Mouse (Mus musculus): ENCODE data around the gene Gtse1. TPM values are rescaled to one million over a fixed set of nuclear protein-coding genes. Genes with fewer than 3 reads are reported as not detected.
A peak's percentile ranks its signal among the peaks of the same experiment; 100 is the strongest.

Gtse1 gene
- 30.3 and 33.2 TPM in 2 replicates for polyA plus RNA-seq (2016; fragmentation: Nextera tagmentation; extraction: Ambion mirVana)

GRCm38 (mm10) chr15:85859490-85860031, at the start of gene Gtse1:
Gene Gtse1, plus strand, starts transcription at chr15:85859745.
- peak within 1 kb of the TSS; percentile 86 for H3K4me2 ChIP-seq (replicated peaks)
- H3K36me3 ChIP-seq = peaks cover 29% of the 10 kb centered on the region
- peak within 1 kb of the TSS; percentile 78 for H3K9ac ChIP-seq
- H3K4me3 ChIP-seq = peak within 1 kb of the TSS; percentile 88
- peak; percentile 98 for ATAC-seq (ENCODE audit: insufficient number of reproducible peaks, insufficient read depth, low FRiP score, low TSS enrichment)
- under 1% methylated on average over 42 of the region's 42 CpGs for WGBS
- no peaks in the 10 kb centered on the region for H3K27me3 ChIP-seq
- no peaks in the 10 kb centered on the region for H3K9me3 ChIP-seq
- H3K4me1 ChIP-seq = peaks cover 22% of the 10 kb centered on the region
- H3K27ac ChIP-seq = peak within 1 kb of the TSS; percentile 79

- Histone ChIP-seq H3K36me3 (no peaks in the 10 kb centered on the region), H3K4me2 (replicated peaks) (peak overlapping the region; percentile 88), H3K27me3 (no peaks in the 10 kb centered on the region), H3K9me3 (no peaks in the 10 kb centered on the region), H3K4me3 (peak overlapping the region; percentile 83; the same call in 1 of the 2 replicates), H3K9ac (peak overlapping the region; percentile 79; the same call in 1 of the 2 replicates), H3K4me1 (peaks cover 6% of the 10 kb centered on the region; the same call in 1 of the 2 replicates), H3K27ac (no peak overlapping the region)
- WGBS = 84% methylated on average over 5 of the region's 5 CpGs
- ATAC-seq (ENCODE audit: insufficient number of reproducible peaks, insufficient read depth, low FRiP score, low TSS enrichment) = no peak
Measured at GRCm38 (mm10) chr15:85810462-85810805, 49.1 kb upstream of the Gtse1 start.

- H3K27ac ChIP-seq = peak overlapping the region; percentile 87
- no peaks in the 10 kb centered on the region for H3K9me3 ChIP-seq
- WGBS = 4% methylated on average over 36 of the region's 36 CpGs
Measured at GRCm38 (mm10) chr15:85810806-85811521, 48.6 kb upstream of the Gtse1 start.

GRCm38 (mm10) chr15:85811535-85812277, 47.8 kb upstream of the Gtse1 start, which contains the start of gene Cdpf1:
Gene Cdpf1, minus strand, starts transcription at chr15:85811697.
- peak within 1 kb of the TSS; percentile 79 for H3K9ac ChIP-seq
- no peaks in the 10 kb centered on the region for H3K27me3 ChIP-seq
- H3K4me1 ChIP-seq = peaks cover 6% of the 10 kb centered on the region; the same call in 1 of the 2 replicates
- ATAC-seq (ENCODE audit: insufficient number of reproducible peaks, insufficient read depth, low FRiP score, low TSS enrichment) = peak; percentile 92
- H3K4me2 ChIP-seq (replicated peaks) = peak within 1 kb of the TSS; percentile 88
- no peaks in the 10 kb centered on the region for H3K9me3 ChIP-seq
- peak within 1 kb of the TSS; percentile 83 for H3K4me3 ChIP-seq
- WGBS = 3% methylated on average over 36 of the region's 36 CpGs
- H3K36me3 ChIP-seq = no peaks in the 10 kb centered on the region
- peak within 1 kb of the TSS; percentile 87 for H3K27ac ChIP-seq

More at GRCm38 (mm10) chr15:85810806-85811521, 48.6 kb upstream of the Gtse1 start:
- Histone ChIP-seq H3K4me1 (peaks cover 6% of the 10 kb centered on the region; the same call in 1 of the 2 replicates), H3K4me3 (peak overlapping the region; percentile 83), H3K9ac (peak overlapping the region; percentile 79), H3K27me3 (no peaks in the 10 kb centered on the region), H3K4me2 (replicated peaks) (peak overlapping the region; percentile 88), H3K36me3 (no peaks in the 10 kb centered on the region)
- peak; percentile 87 for ATAC-seq (ENCODE audit: insufficient number of reproducible peaks, insufficient read depth, low FRiP score, low TSS enrichment)

- no peak for ATAC-seq (ENCODE audit: insufficient number of reproducible peaks, insufficient read depth, low FRiP score, low TSS enrichment)
- Histone ChIP-seq H3K4me2 (replicated peaks) (no peak overlapping the region), H3K4me1 (peaks cover 6% of the 10 kb centered on the region; the same call in 1 of the 2 replicates), H3K9me3 (peaks cover 2% of the 10 kb centered on the region; the same call in 1 of the 2 replicates), H3K4me3 (no peak overlapping the region), H3K36me3 (no peaks in the 10 kb centered on the region), H3K27ac (no peak overlapping the region), H3K9ac (no peak overlapping the region), H3K27me3 (no peaks in the 10 kb centered on the region)
- 69% methylated on average over 10 of the region's 10 CpGs for WGBS
Measured at GRCm38 (mm10) chr15:85813428-85813827, 46.1 kb upstream of the Gtse1 start.

- Histone ChIP-seq H3K9ac (peak within 1 kb of the TSS; percentile 77), H3K4me1 (0 out of 2 replicates have a peak, but pooled peaks cover 7% of the 10 kb centered on the region), H3K4me2 (replicated peaks) (peak within 1 kb of the TSS; percentile 97), H3K36me3 (no peaks in the 10 kb centered on the region), H3K9me3 (peaks cover 6% of the 10 kb centered on the region; the same call in 1 of the 2 replicates), H3K27ac (no peak within 1 kb of the TSS), H3K27me3 (peaks cover 16% of the 10 kb centered on the region; the same call in 1 of the 2 replicates), H3K4me3 (peak within 1 kb of the TSS; percentile 53)
- peak; percentile 72 for ATAC-seq (ENCODE audit: insufficient number of reproducible peaks, insufficient read depth, low FRiP score, low TSS enrichment)
- under 1% methylated on average over 64 of the region's 65 CpGs for WGBS
Measured at GRCm38 (mm10) chr15:85821203-85822010, 38.1 kb upstream of the Gtse1 start, which contains the start of gene Pkdrej. Gene Pkdrej, minus strand, starts transcription at chr15:85821734.

GRCm38 (mm10) chr15:85822011-85822359, 37.6 kb upstream of the Gtse1 start:
- H3K27me3 ChIP-seq = peaks cover 16% of the 10 kb centered on the region; the same call in 1 of the 2 replicates
- ATAC-seq (ENCODE audit: insufficient number of reproducible peaks, insufficient read depth, low FRiP score, low TSS enrichment) = no peak
- H3K4me1 ChIP-seq = 0 out of 2 replicates have a peak, but pooled peaks cover 7% of the 10 kb centered on the region
- H3K4me3 ChIP-seq = peak overlapping the region; percentile 53
- peaks cover 6% of the 10 kb centered on the region; the same call in 1 of the 2 replicates for H3K9me3 ChIP-seq
- peak overlapping the region; percentile 77 for H3K9ac ChIP-seq
- no peak overlapping the region for H3K27ac ChIP-seq
- 18% methylated on average over 4 of the region's 4 CpGs for WGBS
- H3K4me2 ChIP-seq (replicated peaks) = peak overlapping the region; percentile 97
- no peaks in the 10 kb centered on the region for H3K36me3 ChIP-seq

- Histone ChIP-seq H3K27ac (no peak overlapping the region), H3K4me1 (0 out of 2 replicates have a peak, but pooled peaks cover 4% of the 10 kb centered on the region), H3K4me3 (no peak overlapping the region), H3K36me3 (no peaks in the 10 kb centered on the region), H3K9me3 (no peaks in the 10 kb centered on the region), H3K27me3 (0 out of 2 replicates have a peak, but pooled peaks cover 3% of the 10 kb centered on the region), H3K4me2 (replicated peaks) (no peak overlapping the region), H3K9ac (no peak overlapping the region)
- 59% methylated on average over 5 of the region's 5 CpGs for WGBS
- ATAC-seq (ENCODE audit: insufficient number of reproducible peaks, insufficient read depth, low FRiP score, low TSS enrichment) = no peak
Measured at GRCm38 (mm10) chr15:85826676-85827075, 32.9 kb upstream of the Gtse1 start.

- Histone ChIP-seq H3K9ac (no peak overlapping the region), H3K9me3 (no peaks in the 10 kb centered on the region), H3K27me3 (no peaks in the 10 kb centered on the region), H3K4me3 (no peak overlapping the region), H3K27ac (no peak overlapping the region), H3K4me1 (peaks cover 7% of the 10 kb centered on the region; the same call in 1 of the 2 replicates), H3K36me3 (no peaks in the 10 kb centered on the region), H3K4me2 (replicated peaks) (no peak overlapping the region)
- ATAC-seq (ENCODE audit: insufficient number of reproducible peaks, insufficient read depth, low FRiP score, low TSS enrichment) = no peak
- WGBS = 90% methylated on average over 4 of the region's 4 CpGs
Measured at GRCm38 (mm10) chr15:85828071-85828470, 31.5 kb upstream of the Gtse1 start.

GRCm38 (mm10) chr15:85829470-85829869, 30.1 kb upstream of the Gtse1 start:
- H3K27ac ChIP-seq = no peak overlapping the region
- no peak overlapping the region for H3K9ac ChIP-seq
- H3K36me3 ChIP-seq = no peaks in the 10 kb centered on the region
- peaks cover 7% of the 10 kb centered on the region; the same call in 1 of the 2 replicates for H3K4me1 ChIP-seq
- no peaks in the 10 kb centered on the region for H3K27me3 ChIP-seq
- no peak overlapping the region for H3K4me3 ChIP-seq
- H3K9me3 ChIP-seq = no peaks in the 10 kb centered on the region
- ATAC-seq (ENCODE audit: insufficient number of reproducible peaks, insufficient read depth, low FRiP score, low TSS enrichment) = no peak
- 73% methylated on average over 5 of the region's 5 CpGs for WGBS
- no peak overlapping the region for H3K4me2 ChIP-seq (replicated peaks)
